ENCODE assay signal across 10 mouse cellular contexts in the genomic region with DNA sequence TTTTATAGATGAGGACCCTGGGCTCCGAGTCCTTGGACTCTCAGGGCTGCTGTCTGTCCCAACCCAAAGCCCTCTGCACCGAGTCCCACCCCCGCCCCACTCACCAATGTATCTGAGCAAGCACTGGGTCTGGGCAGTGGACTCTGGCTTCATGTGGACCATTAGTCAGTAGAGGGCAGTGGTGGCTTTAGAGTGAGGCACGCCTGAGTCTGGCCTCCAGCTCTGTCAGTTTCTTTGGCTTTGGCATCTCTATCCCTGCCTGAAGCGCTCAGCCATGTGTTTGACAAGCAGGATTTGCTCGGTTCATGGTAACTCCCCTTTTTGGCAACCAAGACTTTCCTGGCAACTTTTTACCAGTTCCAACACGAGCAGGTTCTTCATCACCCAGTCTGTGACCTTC.
A peak's percentile ranks its signal among the peaks of the same experiment; 100 is the strongest.
DNase-seq lines count a peak whose midpoint lies in the region; ATAC-seq and TF ChIP-seq lines count a peak whose summit lies in the region.
"Had no signal": no experiment of that assay in that cellular context is flagged by ENCODE, and none has a peak within 500 bp of the region (broad histone marks: within the 10 kb centered on the region; RNA-seq: fewer than 3 reads in every experiment).

No protein-coding gene starts in this region.

- H3K36me3 ChIP-seq in liver, embryonic 14.5 days (replicated peaks; ENCODE audit: control insufficient read depth, insufficient read depth, low read depth), result no peaks in the 10 kb centered on the region
- no peaks in the 10 kb centered on the region for H3K36me3 ChIP-seq in midbrain, embryonic 16.5 days (ENCODE audit: control insufficient read depth, insufficient read depth, low read length)

- intact Hi-C loops in gastrocnemius, adult 2 months (cut with DNase I), result loop anchor here (1.0 kb wide), 1 partner anchor 19 kb away; no protein-coding TSS in a partner anchor
- intact Hi-C loops in gastrocnemius, postnatal 36 days (cut with DNase I), result no loop called here

- H3K9ac ChIP-seq in liver, embryonic 14.5 days (replicated peaks), result no peak overlapping the region
- no peak overlapping the region for H3K9ac ChIP-seq in midbrain, embryonic 16.5 days (ENCODE audit: low read depth, low read length)

- H3K27me3 ChIP-seq in liver, embryonic 14.5 days (ENCODE audit: control insufficient read depth, insufficient read depth, low read length), result no peaks in the 10 kb centered on the region
- no peaks in the 10 kb centered on the region for H3K27me3 ChIP-seq in midbrain, embryonic 16.5 days (ENCODE audit: control insufficient read depth, insufficient read depth, low read depth, low read length)

- no peak overlapping the region for H3K4me2 ChIP-seq in liver, embryonic 14.5 days (ENCODE audit: low read depth)
- H3K4me2 ChIP-seq in midbrain, embryonic 16.5 days (ENCODE audit: low read length), result no peak overlapping the region

- H3K27ac ChIP-seq in gastrocnemius, adult 2 months, result no peak overlapping the region
- H3K27ac ChIP-seq in liver, embryonic 14.5 days, result no peak overlapping the region
- no peak overlapping the region for H3K27ac ChIP-seq in midbrain, embryonic 16.5 days (ENCODE audit: low read length)
- H3K27ac ChIP-seq: macrophage had no signal

- TF ChIP-seq CTCF in gastrocnemius, adult 2 months (IDR thresholded peaks at IDR 0.05), result peak; percentile 54
- peak; percentile 35 for TF ChIP-seq CTCF in liver, embryonic 14.5 days (IDR thresholded peaks at IDR 0.05; ENCODE audit: low read depth)

- no peak for ATAC-seq in liver, embryonic 14.5 days (ENCODE audit: insufficient read depth)
- peak; percentile 66; the same call in 1 of the 2 replicates for ATAC-seq in midbrain, embryonic 16.5 days

- no peaks in the 10 kb centered on the region for H3K9me3 ChIP-seq in liver, embryonic 14.5 days (ENCODE audit: control insufficient read depth, low read length)
- H3K9me3 ChIP-seq in midbrain, embryonic 16.5 days (replicated peaks; ENCODE audit: control insufficient read depth, low read length, poor library complexity, severe bottlenecking), result no peaks in the 10 kb centered on the region

- no peak for TF ChIP-seq EP300 in liver, embryonic 14.5 days (IDR thresholded peaks at IDR 0.05; ENCODE audit: low read depth)

- no peaks in the 10 kb centered on the region for H3K4me1 ChIP-seq in liver, embryonic 14.5 days (replicated peaks; ENCODE audit: control insufficient read depth in 2 of 2, insufficient read depth in 2 of 2, low read length in 1 of 2)
- no peaks in the 10 kb centered on the region; the same call in 1 of the 2 replicates for H3K4me1 ChIP-seq in midbrain, embryonic 16.5 days (ENCODE audit: control insufficient read depth, insufficient read depth, low read length)

- 34% methylated on average over 7 of the region's 7 CpGs for WGBS in liver, embryonic 14.5 days (ENCODE audit: insufficient replicate concordance)
- WGBS in midbrain, embryonic 16.5 days, result 33% methylated on average over 7 of the region's 7 CpGs

- H3K4me3 ChIP-seq in gastrocnemius, adult 2 months, result no peak overlapping the region
- no peak overlapping the region for H3K4me3 ChIP-seq in liver, embryonic 14.5 days (ENCODE audit: insufficient read depth in 1 of 2, low read depth in 2 of 2, low read length in 2 of 2)
- no peak overlapping the region for H3K4me3 ChIP-seq in midbrain, embryonic 16.5 days (ENCODE audit: low read depth, low read length)

- DNase-seq in gastrocnemius, adult 2 months, result no peak
- no peak for DNase-seq in gastrocnemius, postnatal 36 days
- no peak for DNase-seq in liver, embryonic 14.5 days (ENCODE audit: low read depth in 3 of 3, low spot score in 3 of 3)
- DNase-seq in liver, result no peak
- DNase-seq in cerebellum, adult 9-11 months, result peak; percentile 41
- no peak for DNase-seq in ovary, postnatal 14 days (ENCODE audit: low spot score)
- DNase-seq in B cell, adult 2 months, result no peak
- DNase-seq: right cerebral cortex, postnatal 14 days had no signal
